Mouse (Mus musculus) heart, postnatal 10 days (tissue): ENCODE data around the gene Pgm2l1. TPM values are rescaled to one million over a fixed set of nuclear protein-coding genes. Genes with fewer than 3 reads are reported as not detected.

ENCODE experiments used
- DNase-seq, 2 experiments: peaks; one replicate each; pipeline ENCODE4 v3.0.0; 2021
- intact Hi-C: fragments of 180-260 bp; cut with DNase I; formaldehyde crosslinking; loops from one replicate; pipeline ENCODE4 v1.15.1; 2025
- total RNA-seq, 2 experiments: library from RNA; stranded (reverse); gene quantifications; 2 replicates each; pipeline ENCODE4 v1.2.3; 2021

Gene Pgm2l1
- total RNA-seq, 2 experiments from 2014 or later: 6.9 to 7.0 TPM

- intact Hi-C loops: no loop called here
- peak; percentile 71 to 75 for DNase-seq
These were observed 60.8 kb downstream of the Pgm2l1 start for GRCm38 (mm10) chr7:100287748-100288578.

- intact Hi-C loops: no loop called here
- DNase-seq: peak; percentile 43 to 45
These were observed 61.4 kb downstream of the Pgm2l1 start for GRCm38 (mm10) chr7:100288622-100289021.

DNA sequence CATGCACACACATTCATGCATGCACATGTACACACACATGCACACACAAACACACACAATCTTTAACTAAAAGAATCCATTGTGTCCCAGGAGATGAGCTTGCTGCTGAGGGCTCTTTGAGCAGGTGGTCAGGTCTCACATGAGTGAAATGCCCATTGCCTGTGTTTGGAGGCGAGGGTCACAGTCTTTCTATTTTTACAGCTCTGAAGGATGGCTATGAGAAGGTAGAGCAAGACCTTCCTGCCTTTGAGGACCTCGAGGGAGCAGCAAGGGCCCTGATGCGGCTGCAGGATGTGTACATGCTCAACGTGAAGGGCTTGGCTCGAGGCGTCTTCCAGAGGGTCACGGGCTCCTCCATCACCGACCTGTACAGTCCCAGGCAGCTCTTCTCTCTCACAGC is 66.4 kb downstream of the Pgm2l1 start:
- intact Hi-C loops: no loop called here
- DNase-seq: no peak

GRCm38 (mm10) chr7:100295745-100296144 is 68.6 kb downstream of the Pgm2l1 start:
- DNase-seq: no peak
- intact Hi-C loops: no loop called here

- no peak for DNase-seq
- intact Hi-C loops: no loop called here
These were observed 69.5 kb downstream of the Pgm2l1 start for GRCm38 (mm10) chr7:100296699-100297098.

DNA sequence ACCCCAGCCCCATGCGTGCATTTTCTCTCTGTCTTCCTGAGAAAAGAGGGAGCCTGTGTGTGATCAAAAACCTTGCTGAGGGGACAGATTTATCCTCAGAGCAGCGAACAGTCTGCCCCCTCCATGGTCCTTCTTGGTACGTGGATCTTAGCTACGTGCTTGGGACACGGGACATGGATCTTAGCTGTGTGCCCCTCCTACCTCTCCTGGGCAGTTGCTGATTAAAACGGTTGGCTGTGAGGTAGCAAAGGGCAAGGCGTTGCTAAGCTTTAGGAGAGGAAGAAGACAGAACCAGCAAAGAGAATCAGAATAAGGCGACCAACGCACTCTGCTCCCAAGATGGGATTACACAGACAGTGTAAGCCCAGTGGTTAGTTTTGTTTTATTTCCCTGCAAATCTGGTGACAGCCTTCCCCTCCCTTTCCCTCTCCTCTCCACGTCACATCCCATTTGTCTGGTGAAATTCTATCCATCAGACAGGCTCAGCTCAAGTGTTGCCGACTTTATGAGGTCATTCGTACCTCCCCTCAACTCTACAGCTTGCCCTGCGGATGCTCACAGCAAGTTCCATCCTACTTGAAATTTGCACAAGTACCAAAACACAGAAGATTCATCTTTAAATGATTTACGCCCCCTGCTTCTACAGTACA is 71.8 kb downstream of the Pgm2l1 start:
- DNase-seq: no peak
- intact Hi-C loops: no loop called here

DNA sequence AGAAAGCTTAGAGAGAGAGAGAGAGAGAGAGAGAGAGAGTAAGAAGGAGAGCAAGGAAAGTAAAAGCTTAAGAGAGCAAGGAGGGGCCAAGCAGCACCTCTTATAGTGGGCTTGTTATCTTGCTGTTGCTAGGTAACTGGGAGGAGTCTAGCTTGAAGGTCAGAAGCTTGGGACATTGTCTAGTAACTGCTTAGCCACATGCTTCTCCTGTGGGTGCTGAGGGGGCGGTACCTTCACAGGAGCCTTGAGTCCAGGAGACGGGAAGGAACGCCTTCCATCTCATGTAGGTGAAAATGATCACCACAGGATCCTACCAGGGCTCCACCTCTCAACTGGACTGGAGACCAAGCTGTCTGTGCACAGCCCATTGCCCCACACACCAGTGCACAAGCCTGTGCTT is 74.2 kb downstream of the Pgm2l1 start:
- no peak for DNase-seq
- intact Hi-C loops: no loop called here

DNA sequence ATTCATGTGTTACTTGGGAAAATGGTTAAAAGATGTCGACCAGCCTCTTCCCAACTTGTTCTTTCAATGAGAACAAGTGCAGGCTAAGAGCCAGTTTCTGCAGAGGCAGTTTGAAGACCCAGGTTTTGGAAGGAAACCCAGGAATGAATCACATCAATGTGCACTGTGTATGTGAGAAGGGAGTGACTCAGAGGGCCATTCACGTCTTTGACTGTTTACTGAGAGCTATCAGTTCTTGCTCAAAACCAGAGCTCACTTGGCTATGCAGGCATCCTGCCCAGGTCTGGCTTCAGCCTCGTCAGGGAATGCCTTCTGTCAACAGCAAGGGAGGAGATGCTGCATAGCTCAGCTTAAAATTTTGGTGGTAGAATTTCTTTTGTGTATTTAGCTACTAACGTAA is 75.1 kb downstream of the Pgm2l1 start:
- intact Hi-C loops: no loop called here
- peak; percentile 73 to 75 for DNase-seq

GRCm38 (mm10) chr7:100305894-100306293 is 78.7 kb downstream of the Pgm2l1 start:
- DNase-seq: no peak
- intact Hi-C loops: no loop called here

DNA sequence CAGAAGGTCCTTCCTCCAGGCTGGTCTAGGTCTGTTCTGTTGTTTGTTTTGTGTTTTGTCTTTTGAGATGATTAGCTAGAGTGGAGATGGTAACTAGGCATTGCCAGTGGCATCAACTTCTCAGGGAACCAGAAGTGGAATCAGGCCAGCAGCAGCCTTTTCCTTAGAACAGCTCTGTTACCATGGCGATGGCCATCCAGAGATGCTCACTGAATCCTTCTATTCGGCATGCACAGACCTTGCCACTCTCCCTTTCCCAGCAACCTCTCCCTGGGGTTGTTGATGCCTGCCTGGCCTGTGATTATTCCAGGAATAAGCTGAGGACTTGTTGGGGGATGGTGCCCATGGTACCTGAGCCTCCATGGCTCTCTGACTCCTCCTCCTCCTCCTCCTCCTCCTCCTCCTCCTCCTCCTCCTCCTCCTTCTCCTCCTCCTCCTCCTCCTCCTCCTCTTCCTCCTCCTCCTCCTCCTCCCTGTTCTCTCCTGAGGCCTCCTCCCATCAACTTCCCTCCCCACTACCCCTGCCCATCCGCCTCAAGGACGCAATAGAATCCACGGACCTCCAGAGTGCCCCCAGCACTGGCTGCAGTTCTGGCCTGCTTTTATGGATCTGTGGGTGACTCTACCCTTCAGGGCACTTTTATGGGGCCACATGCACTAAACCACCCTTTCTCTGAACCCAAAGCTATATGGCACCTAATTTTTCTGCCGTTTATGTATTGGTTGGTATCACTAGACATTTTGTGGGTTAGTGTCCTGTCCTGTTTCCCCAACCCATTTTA is 80.9 kb downstream of the Pgm2l1 start:
- no peak for DNase-seq
- intact Hi-C loops: no loop called here

- intact Hi-C loops: no loop called here
- no peak for DNase-seq
These were observed 82.0 kb downstream of the Pgm2l1 start for GRCm38 (mm10) chr7:100309216-100309615.

- intact Hi-C loops: no loop called here
These were observed 82.5 kb downstream of the Pgm2l1 start for GRCm38 (mm10) chr7:100309679-100310078.

DNA sequence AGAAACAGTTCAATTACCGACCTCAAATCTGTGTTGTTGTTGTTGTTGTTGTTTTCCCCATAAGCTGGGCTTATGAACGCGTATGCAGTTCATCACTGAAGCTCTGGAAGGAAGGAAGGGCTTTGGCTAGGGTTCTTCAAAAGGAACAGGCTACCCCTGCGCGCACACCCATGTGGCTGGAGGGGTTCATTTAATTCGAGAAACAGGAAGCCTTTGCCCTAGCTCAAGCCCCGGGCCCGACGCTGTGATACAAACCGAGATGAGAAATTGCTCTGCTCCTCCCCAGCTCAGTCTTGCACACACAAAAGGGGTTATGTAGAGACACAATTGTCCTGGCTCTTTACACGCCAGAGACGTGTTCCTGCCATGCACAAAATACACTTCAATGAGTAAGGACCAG is 83.1 kb downstream of the Pgm2l1 start:
- no peak for DNase-seq
- intact Hi-C loops: no loop called here

More at GRCm38 (mm10) chr7:100309679-100310078, 82.5 kb downstream of the Pgm2l1 start:
- DNase-seq: no peak

DNA sequence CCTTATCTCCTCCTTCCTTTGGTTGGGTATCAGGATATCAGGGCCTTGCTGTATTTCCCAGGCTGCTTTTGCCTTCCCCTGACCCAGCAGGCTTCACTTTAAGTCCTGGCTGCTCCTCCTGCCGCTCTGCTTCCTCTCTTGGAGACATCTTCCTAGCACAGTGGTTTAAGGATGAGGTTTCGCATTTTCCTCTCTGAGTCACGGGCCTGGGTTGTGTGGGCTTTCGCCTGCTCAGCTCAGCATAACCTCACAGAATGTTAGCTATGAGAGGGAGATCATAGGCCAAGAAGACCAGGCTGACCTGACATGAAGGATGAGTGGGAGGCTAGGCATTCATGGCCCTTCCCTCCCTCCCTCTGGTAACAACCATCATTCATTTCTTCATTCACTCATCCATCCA is 85.5 kb downstream of the Pgm2l1 start:
- DNase-seq: no peak
- intact Hi-C loops: no loop called here

DNA sequence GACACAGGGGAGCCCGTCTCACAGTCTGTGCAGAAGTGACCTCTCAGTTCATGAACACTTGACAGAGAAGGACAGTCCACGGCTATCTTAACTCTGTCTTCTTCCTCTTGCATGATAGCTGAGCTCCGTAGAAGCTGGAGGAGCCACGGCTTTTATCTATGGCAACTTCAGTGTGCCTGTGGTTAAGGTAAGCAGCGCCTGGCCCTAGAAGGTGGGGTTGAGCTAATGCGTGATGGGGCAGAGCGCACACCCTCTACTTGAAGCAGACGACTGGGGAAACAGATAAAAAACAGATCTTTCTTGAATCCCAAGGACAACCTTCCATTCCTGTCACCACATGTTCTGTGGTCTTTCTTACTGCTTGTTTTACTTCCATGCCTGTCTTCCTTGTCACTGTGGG is 89.7 kb downstream of the Pgm2l1 start:
- no peak for DNase-seq
- intact Hi-C loops: no loop called here

DNA sequence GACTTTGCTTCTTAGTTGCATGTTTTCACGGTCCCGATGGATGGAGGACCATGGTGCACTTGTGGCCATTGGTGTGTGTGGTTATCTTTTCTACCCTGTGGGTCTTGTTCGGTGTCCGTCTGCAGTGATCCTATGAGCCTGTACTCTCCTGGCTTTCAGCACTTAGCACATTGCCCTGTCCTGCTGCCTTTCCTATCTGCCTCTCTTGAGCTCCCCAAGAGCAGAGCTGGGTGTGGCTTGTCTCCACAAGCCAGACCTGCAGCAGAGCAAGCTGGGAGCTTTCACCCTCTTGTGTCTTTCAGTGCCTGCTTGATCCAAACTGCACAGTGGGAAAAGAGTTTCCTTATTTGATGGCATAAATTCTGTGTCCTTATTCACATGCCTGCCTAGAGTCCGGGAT is 90.3 kb downstream of the Pgm2l1 start:
- DNase-seq: no peak
- intact Hi-C loops: no loop called here

- no peak for DNase-seq
- intact Hi-C loops: no loop called here
These were observed 96.5 kb downstream of the Pgm2l1 start for GRCm38 (mm10) chr7:100323721-100324120.

DNA sequence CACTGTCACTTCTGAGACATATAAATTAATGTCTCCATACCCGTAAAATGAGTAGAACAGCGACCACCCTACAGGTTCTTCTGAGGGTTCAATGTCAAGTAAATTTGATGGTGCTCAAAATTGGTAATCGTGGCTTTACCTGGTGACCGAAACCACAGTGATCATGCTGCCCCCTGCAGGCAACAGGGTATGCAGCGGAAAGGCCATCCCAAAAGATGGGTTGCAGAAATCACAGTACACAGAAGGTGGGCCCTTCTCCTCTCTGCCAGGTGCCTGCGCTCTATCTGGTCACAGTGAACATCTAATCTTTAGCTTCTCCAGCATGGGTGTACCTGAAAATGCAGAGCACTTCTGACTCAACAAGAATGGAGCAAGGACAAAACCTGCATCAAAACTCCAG is 98.3 kb downstream of the Pgm2l1 start:
- intact Hi-C loops: loop anchor here (1.0 kb wide), 1 partner anchor 45 kb away; no protein-coding TSS in a partner anchor
- peak; percentile 47 to 68 for DNase-seq

- intact Hi-C loops: no loop called here
- peak; percentile 9 to 25 for DNase-seq
These were observed 100.3 kb downstream of the Pgm2l1 start for GRCm38 (mm10) chr7:100327514-100327913.
